Mouse (Mus musculus): Measurements from ENCODE around the gene Psmd10.

DNA sequence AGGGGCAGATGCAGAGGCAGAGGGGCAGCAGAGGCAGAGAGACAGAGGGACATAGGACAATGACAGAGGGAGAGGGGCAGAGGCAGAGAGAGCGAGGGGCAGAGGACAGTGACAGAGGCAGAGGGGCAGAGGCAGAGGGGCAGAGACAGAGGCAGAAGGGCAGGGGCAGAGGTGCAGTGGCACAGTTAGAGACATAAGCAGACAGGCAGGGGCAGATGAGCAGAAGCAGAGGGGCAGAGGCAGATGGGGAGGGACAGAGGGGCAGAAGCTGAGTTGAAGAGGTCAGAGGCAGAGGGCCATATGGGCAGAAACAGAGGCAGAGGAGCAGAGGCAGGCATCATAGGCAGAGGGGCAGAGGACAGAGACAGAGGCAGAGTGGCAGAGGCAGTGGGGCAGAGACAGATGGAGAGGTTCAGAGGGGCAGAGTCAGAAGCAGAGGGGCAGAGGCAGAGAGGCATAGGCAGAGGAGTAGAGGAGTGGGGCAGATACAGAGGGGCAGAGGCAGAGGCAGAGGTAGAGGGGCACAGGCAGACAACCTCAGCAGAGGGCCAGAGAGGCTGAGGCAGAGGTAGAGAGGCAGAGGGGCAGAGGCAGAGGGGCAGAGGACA, 40.5 kb upstream of the Psmd10 start:
- no peak for TF ChIP-seq GATA1 (IDR thresholded peaks at IDR 0.05; ENCODE audit: borderline replicate concordance, low read length)
- no peak for TF ChIP-seq FLI1 (IDR thresholded peaks at IDR 0.05; ENCODE audit: low read length)

All from megakaryocyte, embryonic 14.5 days (primary cell).